Mouse (Mus musculus): Measurements from ENCODE around the gene Ankrd55.

- TF ChIP-seq ELF1 (IDR thresholded peaks at IDR 0.05; ENCODE audit: low read depth, low read length): no peak
- no peak for TF ChIP-seq RAD21 (IDR thresholded peaks at IDR 0.05; ENCODE audit: low read depth, low read length)
- no peak for TF ChIP-seq IRF4 (IDR thresholded peaks at IDR 0.05; ENCODE audit: low read depth, low read length)
- no peak for TF ChIP-seq MAZ (IDR thresholded peaks at IDR 0.05; ENCODE audit: low read depth, low read length)
- TF ChIP-seq CTCF (conservative IDR thresholded peaks at IDR 0.05 in 1 of 2, IDR thresholded peaks at IDR 0.05 in 1 of 2; ENCODE audit: low read depth in 2 of 2, low read length in 2 of 2): no peak
- no peak for TF ChIP-seq HCFC1 (IDR thresholded peaks at IDR 0.05; ENCODE audit: low read depth, low read length)
- TF ChIP-seq E2F4 (IDR thresholded peaks at IDR 0.05; ENCODE audit: insufficient replicate concordance, low read depth, low read length): no peak
- TF ChIP-seq CHD1 (IDR thresholded peaks at IDR 0.05; ENCODE audit: low read depth, low read length): no peak
- TF ChIP-seq ZKSCAN1 (IDR thresholded peaks at IDR 0.05; ENCODE audit: borderline replicate concordance, low read depth, low read length): no peak
Measured at GRCm38 (mm10) chr13:112337146-112337545, 48.9 kb downstream of the Ankrd55 start.
